Mouse (Mus musculus): Measurements from ENCODE around the gene E130114P18Rik. TPM values are rescaled to one million over a fixed set of nuclear protein-coding genes. Genes with fewer than 3 reads are reported as not detected.

E130114P18Rik gene
- total RNA-seq, 2 experiments from 2014 or later, result 1.2 to 1.4 TPM

DNA sequence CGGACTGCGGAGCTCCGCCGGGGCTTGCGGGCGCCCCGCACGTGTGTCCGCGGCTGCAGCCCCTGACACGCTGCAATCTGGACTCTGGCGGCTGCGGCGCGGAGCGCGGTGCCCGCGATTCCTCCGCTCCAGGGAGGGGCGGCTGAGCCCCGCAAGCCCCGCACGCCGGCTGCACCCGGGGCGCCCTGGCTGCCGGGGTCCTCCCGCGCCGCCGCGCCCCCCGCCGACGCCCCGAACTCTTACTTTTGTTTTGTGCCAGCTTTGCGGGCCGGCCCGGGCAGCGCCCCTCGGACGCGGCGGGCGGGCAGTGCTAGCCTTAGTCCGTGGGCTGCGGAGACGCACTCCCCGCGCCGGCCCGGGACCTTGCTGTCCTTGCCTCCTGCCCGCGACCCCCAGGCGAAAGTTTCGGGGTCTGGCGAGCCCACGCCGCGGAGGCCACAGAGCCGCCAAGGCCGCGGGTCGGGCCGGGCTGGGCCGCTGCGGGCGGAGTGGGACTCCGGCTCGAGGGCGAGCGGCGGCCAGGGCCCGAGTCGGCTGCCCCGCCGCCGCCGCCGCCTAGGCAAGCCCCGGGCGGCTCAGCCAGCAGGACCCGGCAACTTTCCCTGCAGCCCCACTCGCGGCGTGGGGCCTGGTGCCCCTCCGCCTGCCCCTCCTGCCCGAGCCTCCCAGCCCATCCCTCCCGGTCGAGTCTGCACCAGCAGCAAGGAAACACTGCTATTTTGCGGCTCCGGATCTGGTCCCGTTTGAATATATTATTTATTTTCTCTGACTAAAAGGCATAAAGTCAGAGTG is 529 bp upstream of the E130114P18Rik start:
- no peak for DNase-seq (ENCODE audit: low spot score in 2 of 2)

DNA sequence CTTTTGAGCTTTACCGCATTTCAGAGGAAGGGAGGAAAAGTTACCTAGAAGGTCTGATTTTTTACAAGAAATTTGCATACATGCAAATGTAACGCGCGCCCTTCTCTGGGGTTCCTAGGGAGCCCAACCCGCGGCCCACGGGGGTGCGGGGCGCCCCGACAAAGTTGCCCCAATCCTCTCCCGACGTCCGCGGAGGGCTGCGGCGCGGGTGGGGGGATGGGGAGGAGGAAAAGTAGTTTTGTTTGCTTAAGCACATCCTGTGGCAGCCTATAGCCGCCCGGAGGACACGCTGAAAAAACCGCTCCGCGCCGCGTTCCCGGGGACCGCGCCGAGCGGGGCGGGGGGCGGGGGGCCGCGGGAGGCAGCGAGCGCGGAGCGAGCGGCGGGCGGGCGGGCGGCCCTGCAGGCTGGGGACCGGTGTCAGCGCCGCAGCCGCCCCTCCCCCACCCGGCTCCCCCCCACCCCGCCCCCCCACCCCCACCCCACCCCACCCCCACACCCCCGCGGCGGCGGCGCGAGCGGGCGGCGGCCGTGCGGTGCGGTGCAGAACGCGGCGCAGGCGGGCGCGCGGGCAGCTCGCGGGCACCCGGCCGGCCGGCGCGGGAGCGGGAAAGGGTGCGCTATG is 685 bp downstream of the E130114P18Rik start:
- DNase-seq (ENCODE audit: low spot score in 2 of 2), result peak in 1 of 2 experiments; percentile 48

- DNase-seq (ENCODE audit: low spot score in 2 of 2), result no peak
Measured at GRCm38 (mm10) chr4:97776388-97777080, 1.3 kb downstream of the E130114P18Rik start.

GRCm38 (mm10) chr4:97775494-97776265 is 2.2 kb downstream of the E130114P18Rik start:
- DNase-seq (ENCODE audit: low spot score in 2 of 2), result no peak

DNA sequence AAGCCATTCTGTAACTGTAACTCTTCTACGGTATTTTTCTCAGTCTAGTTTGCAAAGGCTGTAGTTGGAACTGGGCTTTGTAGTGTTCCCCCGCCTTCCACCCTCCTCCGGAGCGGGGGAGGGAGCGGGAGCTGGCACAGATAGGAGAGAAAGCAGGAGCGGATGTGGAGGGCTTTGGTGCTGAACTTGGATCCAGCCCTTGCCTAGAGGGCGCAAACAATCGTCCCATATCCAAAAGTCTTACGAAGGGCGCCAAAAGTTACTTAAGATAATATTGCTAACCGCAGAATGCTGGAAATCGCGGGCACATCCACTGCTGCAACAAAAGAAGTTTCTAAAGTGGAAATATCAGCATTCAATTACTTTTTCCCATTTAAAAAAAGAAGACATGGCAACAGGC is 2.8 kb downstream of the E130114P18Rik start:
- peak in 1 of 2 experiments; percentile 64 for DNase-seq (ENCODE audit: low spot score in 2 of 2)

DNA sequence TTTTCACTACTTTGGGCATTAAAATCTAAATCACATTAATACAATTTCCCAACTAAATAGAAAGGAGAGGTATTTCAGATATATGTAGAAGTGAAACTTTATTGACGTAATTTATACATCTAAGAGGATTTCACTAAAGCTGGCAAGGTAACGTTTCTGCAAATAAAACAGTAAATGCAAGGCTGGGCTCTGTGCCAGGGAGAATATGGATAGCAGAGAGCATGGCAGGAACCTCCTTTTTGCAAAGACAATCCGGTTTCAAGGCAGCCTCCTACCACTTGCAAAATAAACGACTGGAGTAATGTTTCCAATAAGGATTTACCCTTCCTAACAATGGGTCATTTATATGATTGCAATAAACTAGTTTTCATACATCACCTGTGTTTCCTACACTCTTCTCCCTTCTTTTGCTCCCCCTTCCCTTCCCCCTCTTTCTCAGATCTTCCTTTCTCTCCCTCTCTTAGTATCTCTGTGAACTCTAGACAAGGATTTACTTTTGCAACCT is 3.4 kb downstream of the E130114P18Rik start:
- DNase-seq (ENCODE audit: low spot score in 2 of 2), result no peak

DNA sequence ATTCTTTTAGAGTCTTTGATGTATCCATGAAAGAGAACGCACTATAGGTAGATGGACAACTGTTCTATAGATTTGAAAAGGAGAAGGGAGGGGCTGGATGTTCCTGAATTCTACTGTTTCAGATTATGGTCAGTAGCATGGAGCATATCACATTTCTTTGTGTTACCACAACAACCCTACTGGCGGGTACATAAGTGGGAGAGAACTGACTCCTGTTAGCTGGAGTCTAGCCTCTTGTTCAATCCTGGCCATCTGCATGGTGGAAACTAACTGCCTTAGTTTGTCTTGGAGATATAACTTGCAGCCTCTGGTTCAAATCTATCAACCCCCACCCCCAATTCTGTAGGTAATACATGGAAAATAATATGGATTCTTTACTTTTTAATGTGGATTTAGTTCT is 4.1 kb downstream of the E130114P18Rik start:
- DNase-seq (ENCODE audit: low spot score in 2 of 2), result no peak

GRCm38 (mm10) chr4:97773110-97773593 is 4.7 kb downstream of the E130114P18Rik start:
- peak; percentile 37 to 76 for DNase-seq (ENCODE audit: low spot score in 2 of 2)

DNA sequence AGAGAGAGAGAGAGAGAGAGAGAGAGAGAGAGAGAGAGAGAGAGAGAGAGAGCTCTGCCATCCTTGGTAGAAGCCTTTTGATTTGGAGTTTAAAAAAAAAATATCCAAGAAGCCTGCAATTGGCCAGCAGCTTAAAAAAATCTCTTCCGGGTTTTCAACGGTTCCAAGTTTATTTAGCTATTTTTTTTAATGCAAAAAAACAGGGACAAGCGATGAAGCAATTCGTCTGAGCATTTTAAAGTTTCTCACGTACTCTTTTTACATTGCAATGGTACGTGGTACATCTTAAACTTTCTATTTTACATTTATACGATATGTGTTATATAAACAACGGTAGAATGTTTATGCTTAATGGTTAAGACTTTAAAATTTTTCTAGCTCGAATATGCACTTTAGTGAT is 5.2 kb downstream of the E130114P18Rik start, which contains the start of gene Nfia:
Gene Nfia (plus strand): TSS at position 94 of the 400 bp plus-strand sequence.
- DNase-seq (ENCODE audit: low spot score in 2 of 2), result no peak

DNA sequence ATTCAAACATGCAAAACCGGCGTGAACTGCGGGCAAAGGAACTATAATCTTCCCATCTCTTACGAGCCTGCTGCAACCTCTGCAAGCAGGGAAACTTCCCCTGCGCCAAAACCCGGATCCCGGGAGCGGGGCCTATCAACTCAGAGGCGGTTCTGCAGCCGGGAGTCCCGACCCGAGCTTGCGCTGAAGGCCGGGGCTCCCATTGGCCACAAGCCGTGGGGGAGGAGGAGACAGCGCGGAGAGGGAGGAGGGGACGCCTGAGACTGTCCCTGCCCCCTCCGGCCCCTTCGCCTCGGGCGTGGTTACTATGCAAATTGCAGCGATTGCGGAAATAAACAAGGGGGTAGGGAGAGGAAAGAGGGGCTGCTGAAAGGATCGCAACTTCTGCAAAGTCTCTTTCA is 5.8 kb downstream of the E130114P18Rik start:
- peak; percentile 90 to 98 for DNase-seq (ENCODE audit: low spot score in 2 of 2)

- no peak for DNase-seq (ENCODE audit: low spot score in 2 of 2)
Measured at GRCm38 (mm10) chr4:97771426-97771825, 6.5 kb downstream of the E130114P18Rik start.

GRCm38 (mm10) chr4:97769861-97770260 is 8.0 kb downstream of the E130114P18Rik start:
- no peak for DNase-seq (ENCODE audit: low spot score in 2 of 2)

- DNase-seq (ENCODE audit: low spot score in 2 of 2), result no peak
Measured at GRCm38 (mm10) chr4:97767516-97767915, 10.4 kb downstream of the E130114P18Rik start.

DNA sequence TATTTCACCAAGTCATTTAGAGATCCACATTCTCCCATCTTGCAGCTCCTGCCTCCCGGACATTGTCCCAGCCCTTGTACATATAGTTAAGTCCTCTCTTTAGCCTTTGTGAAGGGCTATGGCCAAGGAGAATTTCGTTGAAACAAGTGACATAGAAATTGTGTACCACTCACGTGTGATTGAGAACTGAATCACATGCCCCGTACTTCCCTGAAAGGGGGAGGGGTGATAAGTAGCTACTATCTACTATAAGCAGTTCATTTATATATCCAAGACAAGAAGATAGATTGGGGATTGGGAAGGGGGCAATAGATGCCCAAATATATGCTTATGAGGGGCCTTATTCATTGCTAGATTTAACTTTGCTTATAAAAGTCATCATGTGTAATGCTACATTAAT is 10.9 kb downstream of the E130114P18Rik start:
- no peak for DNase-seq (ENCODE audit: low spot score in 2 of 2)

DNA sequence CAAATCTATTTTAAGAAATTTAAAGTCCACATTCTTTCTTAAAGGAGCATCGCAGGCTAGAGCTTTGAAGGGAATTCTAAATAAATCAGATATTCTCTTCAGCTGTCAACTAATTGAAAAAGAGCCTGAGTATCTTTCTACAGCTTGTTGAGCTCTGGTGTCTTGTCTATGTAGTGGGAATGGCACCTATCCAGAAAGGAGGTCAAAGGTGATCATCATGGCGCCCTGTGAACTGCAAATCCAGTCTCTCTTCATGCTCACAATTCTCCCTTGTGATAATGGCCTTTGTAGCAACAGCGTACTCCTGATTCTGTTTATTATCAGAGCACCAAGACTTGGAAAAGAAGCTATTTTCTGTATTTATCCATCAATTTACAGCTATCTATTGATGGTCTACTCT is 11.8 kb downstream of the E130114P18Rik start:
- no peak for DNase-seq (ENCODE audit: low spot score in 2 of 2)

- DNase-seq (ENCODE audit: low spot score in 2 of 2), result no peak
Measured at GRCm38 (mm10) chr4:97765341-97766020, 12.4 kb downstream of the E130114P18Rik start.

DNA sequence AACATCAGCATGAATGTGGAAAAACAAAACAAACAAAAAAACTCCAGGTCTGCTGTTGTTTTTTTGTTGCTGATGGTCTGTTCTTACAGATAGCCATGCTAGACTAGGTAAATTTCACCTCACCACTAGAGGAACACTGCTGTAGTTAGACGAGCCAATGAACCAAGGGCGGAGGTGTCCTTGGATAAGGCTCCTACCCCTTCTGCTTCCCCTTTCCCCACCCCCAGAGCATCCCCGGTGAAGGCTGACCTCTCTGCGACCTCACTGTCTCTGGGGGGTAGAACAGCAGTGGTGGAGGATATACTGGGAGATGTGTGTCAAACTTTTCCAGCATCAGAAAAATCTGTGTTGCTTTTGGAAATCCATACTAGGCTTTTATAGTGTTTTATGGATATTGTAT is 13.3 kb downstream of the E130114P18Rik start:
- no peak for DNase-seq (ENCODE audit: low spot score in 2 of 2)

DNA sequence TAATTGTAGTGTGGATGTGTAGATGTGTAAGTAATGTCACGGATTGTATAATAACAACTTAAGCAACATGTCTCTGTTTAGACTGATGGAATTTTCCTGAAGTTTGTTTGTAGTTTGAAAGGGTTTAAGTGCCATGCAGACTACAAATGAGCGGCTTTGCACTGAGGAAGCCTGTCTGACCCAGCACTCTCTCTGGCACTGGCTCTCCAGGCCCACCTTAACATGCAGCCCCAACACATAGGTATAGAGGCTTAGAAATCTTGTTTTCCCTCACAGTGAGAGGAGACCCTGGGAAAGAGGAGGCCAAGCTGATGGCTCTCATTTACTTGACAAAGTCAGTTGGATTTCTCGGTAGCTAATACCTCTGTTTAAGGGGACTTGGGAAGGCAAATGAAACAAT is 19.2 kb downstream of the E130114P18Rik start:
- DNase-seq (ENCODE audit: low spot score in 2 of 2), result no peak

DNA sequence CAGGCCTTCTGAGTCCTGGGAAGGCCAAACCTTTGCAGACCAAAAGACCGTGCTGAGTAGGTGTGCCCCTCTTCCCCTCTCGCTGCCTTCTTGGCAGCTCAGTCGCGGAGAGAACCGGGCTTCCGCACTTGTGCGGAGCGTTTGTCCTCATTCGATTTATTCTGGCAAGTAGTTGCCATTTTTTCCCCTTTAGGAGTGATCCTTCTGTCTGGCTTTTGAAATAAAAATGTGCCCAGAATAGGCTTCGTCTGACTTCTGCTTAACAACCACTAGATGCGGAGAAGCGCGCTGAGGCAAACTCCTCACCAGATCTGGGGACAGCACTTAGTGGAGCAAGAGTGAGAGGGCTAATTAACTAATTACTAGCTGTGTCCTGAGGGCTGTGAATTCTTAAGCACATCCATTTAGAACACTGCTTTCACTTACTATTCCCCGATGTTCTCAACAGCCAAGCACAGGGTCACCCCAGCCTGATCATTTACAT is 19.9 kb downstream of the E130114P18Rik start:
- peak in 1 of 2 experiments; percentile 20 for DNase-seq (ENCODE audit: low spot score in 2 of 2)

All from adrenal gland, postnatal 4 days (tissue).